Mouse (Mus musculus): ENCODE measurements around the gene Nnmt. TPM values are rescaled to one million over a fixed set of nuclear protein-coding genes. Genes with fewer than 3 reads are reported as not detected.
A peak's percentile ranks its signal among the peaks of the same experiment; 100 is the strongest.

The Nnmt gene
- polyA plus RNA-seq, 1 experiment from 2014 or later, result 2.8 TPM

- peak overlapping the region; percentile 29; the same call in 1 of the 2 replicates for H3K9ac ChIP-seq (replicated peaks; ENCODE audit: low read length)
- 83% methylated on average over 8 of the region's 8 CpGs for WGBS
- DNase-seq (ENCODE audit: low spot score) (no peak), ATAC-seq (replicated peaks; ENCODE audit: insufficient number of reproducible peaks, low FRiP score, low TSS enrichment, low read depth) (no peak)
- H3K36me3 ChIP-seq (replicated peaks; ENCODE audit: control insufficient read depth, insufficient read depth, low read depth, low read length), result no peaks in the 10 kb centered on the region
- H3K27ac ChIP-seq (replicated peaks; ENCODE audit: low read depth, low read length), result no peak overlapping the region
- no peak overlapping the region for H3K4me3 ChIP-seq (ENCODE audit: low read depth, low read length)
- H3K4me2 ChIP-seq (ENCODE audit: low read depth, low read length), result no peak overlapping the region
- H3K9me3 ChIP-seq (replicated peaks; ENCODE audit: control insufficient read depth, low read length), result no peaks in the 10 kb centered on the region
- no peaks in the 10 kb centered on the region for H3K27me3 ChIP-seq (ENCODE audit: control insufficient read depth, insufficient read depth, low read length)
- no peaks in the 10 kb centered on the region; the same call in 1 of the 2 replicates for H3K4me1 ChIP-seq (ENCODE audit: control insufficient read depth, insufficient read depth, low read length)
These were observed 13.2 kb upstream of the Nnmt start for GRCm38 (mm10) chr9:48618111-48618510.

DNA sequence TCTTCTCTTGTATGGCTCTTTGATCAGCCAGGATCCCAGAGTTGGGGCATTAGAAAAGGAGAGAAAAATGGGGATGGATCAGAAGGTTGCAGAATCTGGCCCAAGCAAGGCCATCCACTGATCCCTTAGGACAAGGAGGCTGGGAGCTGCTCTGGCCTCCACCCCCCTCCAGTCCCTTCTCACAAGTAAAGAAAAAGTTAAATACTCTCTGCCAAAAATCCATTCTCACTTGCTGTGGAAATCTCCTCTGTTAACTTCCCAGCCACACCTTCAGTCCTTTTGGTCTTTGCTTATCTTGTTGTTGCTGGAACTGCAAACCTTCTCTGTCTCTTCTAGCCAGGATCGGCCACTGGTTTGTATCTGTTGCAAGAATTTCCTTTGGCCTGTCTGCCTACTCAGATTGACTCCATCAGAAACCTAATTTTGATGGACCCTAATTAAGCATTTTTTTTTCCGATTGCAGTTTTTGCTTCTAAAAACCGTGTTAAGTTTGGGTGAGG lies 12.6 kb upstream of the Nnmt start:
- Histone ChIP-seq H3K4me1 (ENCODE audit: control insufficient read depth, insufficient read depth, low read length) (no peaks in the 10 kb centered on the region; the same call in 1 of the 2 replicates), H3K9me3 (replicated peaks; ENCODE audit: control insufficient read depth, low read length) (no peaks in the 10 kb centered on the region), H3K27me3 (ENCODE audit: control insufficient read depth, insufficient read depth, low read length) (no peaks in the 10 kb centered on the region), H3K36me3 (replicated peaks; ENCODE audit: control insufficient read depth, insufficient read depth, low read depth, low read length) (no peaks in the 10 kb centered on the region), H3K4me3 (ENCODE audit: low read depth, low read length) (no peak overlapping the region), H3K9ac (replicated peaks; ENCODE audit: low read length) (no peak overlapping the region), H3K4me2 (ENCODE audit: low read depth, low read length) (no peak overlapping the region), H3K27ac (replicated peaks; ENCODE audit: low read depth, low read length) (no peak overlapping the region)
- DNase-seq (ENCODE audit: low spot score) (no peak), ATAC-seq (replicated peaks; ENCODE audit: insufficient number of reproducible peaks, low FRiP score, low TSS enrichment, low read depth) (no peak)
- WGBS, result 85% methylated on average over 3 of the region's 3 CpGs

DNA sequence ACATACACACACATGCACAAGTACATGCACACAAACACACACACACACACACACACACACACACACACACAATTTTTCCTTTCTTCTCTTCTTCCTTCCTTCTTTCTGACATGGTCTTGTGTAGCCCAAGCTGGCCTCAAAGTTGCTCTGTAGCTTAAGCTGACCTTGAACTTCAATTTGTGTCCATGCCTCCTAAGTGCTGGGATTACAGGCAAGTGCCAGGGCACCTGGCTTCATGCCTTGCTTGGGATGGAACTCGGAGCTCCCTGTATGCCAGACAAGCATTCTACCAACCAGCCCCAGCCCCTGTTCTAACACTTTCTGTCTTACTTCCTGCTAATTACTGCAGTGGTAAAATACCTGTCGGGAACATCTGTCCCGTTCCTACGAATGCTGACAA lies 8.3 kb upstream of the Nnmt start:
- no peak overlapping the region for H3K4me3 ChIP-seq (ENCODE audit: low read depth, low read length)
- ATAC-seq (replicated peaks; ENCODE audit: insufficient number of reproducible peaks, low FRiP score, low TSS enrichment, low read depth), result no peak
- H3K4me1 ChIP-seq (ENCODE audit: control insufficient read depth, insufficient read depth, low read length), result no peaks in the 10 kb centered on the region
- no peaks in the 10 kb centered on the region for H3K27me3 ChIP-seq (ENCODE audit: control insufficient read depth, insufficient read depth, low read length)
- no peaks in the 10 kb centered on the region for H3K36me3 ChIP-seq (replicated peaks; ENCODE audit: control insufficient read depth, insufficient read depth, low read depth, low read length)
- no peaks in the 10 kb centered on the region for H3K9me3 ChIP-seq (replicated peaks; ENCODE audit: control insufficient read depth, low read length)
- 80% methylated on average over 4 of the region's 4 CpGs for WGBS
- no peak overlapping the region for H3K4me2 ChIP-seq (ENCODE audit: low read depth, low read length)
- H3K27ac ChIP-seq (replicated peaks; ENCODE audit: low read depth, low read length), result no peak overlapping the region
- no peak overlapping the region for H3K9ac ChIP-seq (replicated peaks; ENCODE audit: low read length)
- DNase-seq (ENCODE audit: low spot score), result no peak

DNA sequence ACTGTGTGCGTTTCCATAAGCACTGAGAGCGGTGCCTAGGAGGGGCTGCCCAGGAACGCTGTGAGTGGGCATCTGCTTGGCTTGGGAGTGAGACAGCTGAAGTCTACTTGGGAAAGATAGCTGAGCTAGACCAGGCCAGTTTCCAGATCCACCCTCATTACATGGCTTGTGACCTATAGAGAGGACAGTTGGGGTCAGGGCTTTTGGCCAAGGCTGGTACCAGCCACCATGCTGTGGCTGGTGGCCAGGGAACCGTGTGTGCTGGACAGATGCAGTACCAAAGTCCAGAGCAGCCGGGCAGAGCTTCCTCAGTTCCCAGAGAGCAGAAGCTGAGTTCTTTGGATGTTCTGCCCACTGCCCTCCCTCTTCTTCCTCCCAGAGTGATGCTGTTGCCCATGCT lies 7.6 kb upstream of the Nnmt start:
- no peak overlapping the region for H3K4me2 ChIP-seq (ENCODE audit: low read depth, low read length)
- H3K9ac ChIP-seq (replicated peaks; ENCODE audit: low read length), result no peak overlapping the region
- H3K27me3 ChIP-seq (ENCODE audit: control insufficient read depth, insufficient read depth, low read length), result no peaks in the 10 kb centered on the region
- 86% methylated on average over 5 of the region's 5 CpGs for WGBS
- DNase-seq (ENCODE audit: low spot score) (no peak), ATAC-seq (replicated peaks; ENCODE audit: insufficient number of reproducible peaks, low FRiP score, low TSS enrichment, low read depth) (no peak)
- H3K4me1 ChIP-seq (ENCODE audit: control insufficient read depth, insufficient read depth, low read length), result no peaks in the 10 kb centered on the region
- no peak overlapping the region for H3K4me3 ChIP-seq (ENCODE audit: low read depth, low read length)
- no peak overlapping the region for H3K27ac ChIP-seq (replicated peaks; ENCODE audit: low read depth, low read length)
- no peaks in the 10 kb centered on the region for H3K36me3 ChIP-seq (replicated peaks; ENCODE audit: control insufficient read depth, insufficient read depth, low read depth, low read length)
- H3K9me3 ChIP-seq (replicated peaks; ENCODE audit: control insufficient read depth, low read length), result no peaks in the 10 kb centered on the region

- H3K27ac ChIP-seq (replicated peaks; ENCODE audit: low read depth, low read length), result no peak overlapping the region
- no peak overlapping the region for H3K4me3 ChIP-seq (ENCODE audit: low read depth, low read length)
- H3K27me3 ChIP-seq (ENCODE audit: control insufficient read depth, insufficient read depth, low read length), result no peaks in the 10 kb centered on the region
- H3K9ac ChIP-seq (replicated peaks; ENCODE audit: low read length), result no peak overlapping the region
- H3K36me3 ChIP-seq (replicated peaks; ENCODE audit: control insufficient read depth, insufficient read depth, low read depth, low read length), result no peaks in the 10 kb centered on the region
- no peak overlapping the region for H3K4me2 ChIP-seq (ENCODE audit: low read depth, low read length)
- H3K4me1 ChIP-seq (ENCODE audit: control insufficient read depth, insufficient read depth, low read length), result no peaks in the 10 kb centered on the region
- 27% methylated on average over 1 of the region's 1 CpGs for WGBS
- H3K9me3 ChIP-seq (replicated peaks; ENCODE audit: control insufficient read depth, low read length), result no peaks in the 10 kb centered on the region
- DNase-seq (ENCODE audit: low spot score), result no peak
- ATAC-seq (replicated peaks; ENCODE audit: insufficient number of reproducible peaks, low FRiP score, low TSS enrichment, low read depth), result no peak
These were observed 6.1 kb upstream of the Nnmt start for GRCm38 (mm10) chr9:48611032-48611431.

- Histone ChIP-seq H3K9ac (replicated peaks; ENCODE audit: low read length) (no peak overlapping the region), H3K4me2 (ENCODE audit: low read depth, low read length) (no peak overlapping the region), H3K4me3 (ENCODE audit: low read depth, low read length) (no peak overlapping the region), H3K27ac (replicated peaks; ENCODE audit: low read depth, low read length) (no peak overlapping the region), H3K4me1 (ENCODE audit: control insufficient read depth, insufficient read depth, low read length) (no peaks in the 10 kb centered on the region), H3K27me3 (ENCODE audit: control insufficient read depth, insufficient read depth, low read length) (no peaks in the 10 kb centered on the region), H3K9me3 (replicated peaks; ENCODE audit: control insufficient read depth, low read length) (no peaks in the 10 kb centered on the region), H3K36me3 (replicated peaks; ENCODE audit: control insufficient read depth, insufficient read depth, low read depth, low read length) (no peaks in the 10 kb centered on the region)
- ATAC-seq (replicated peaks; ENCODE audit: insufficient number of reproducible peaks, low FRiP score, low TSS enrichment, low read depth), result no peak
- WGBS, result 75% methylated on average over 4 of the region's 4 CpGs
- DNase-seq (ENCODE audit: low spot score), result no peak
These were observed 4.8 kb upstream of the Nnmt start for GRCm38 (mm10) chr9:48609734-48610133.

DNA sequence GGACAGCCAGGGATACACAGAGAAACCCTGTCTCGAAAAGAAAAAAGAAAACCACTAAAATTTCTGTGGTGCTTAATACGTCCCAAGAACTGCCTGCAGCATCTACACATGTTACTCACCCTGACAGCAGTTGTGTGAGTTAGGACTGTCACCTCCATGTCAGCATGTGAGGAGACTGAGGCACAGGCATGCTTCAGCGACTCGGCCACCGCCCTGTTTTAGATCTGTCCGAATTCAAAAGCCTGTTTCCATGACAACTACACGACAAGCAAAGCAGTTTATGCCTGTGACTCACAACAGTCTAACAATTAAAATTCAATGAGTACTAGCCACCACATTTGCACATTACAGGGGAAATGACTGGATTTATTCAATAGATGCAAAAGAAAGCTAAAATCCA lies 2.5 kb upstream of the Nnmt start:
- H3K27me3 ChIP-seq (ENCODE audit: control insufficient read depth, insufficient read depth, low read length), result no peaks in the 10 kb centered on the region
- no peak overlapping the region for H3K4me2 ChIP-seq (ENCODE audit: low read depth, low read length)
- H3K4me1 ChIP-seq (ENCODE audit: control insufficient read depth, insufficient read depth, low read length), result no peaks in the 10 kb centered on the region
- DNase-seq (ENCODE audit: low spot score), result no peak
- H3K9me3 ChIP-seq (replicated peaks; ENCODE audit: control insufficient read depth, low read length), result no peaks in the 10 kb centered on the region
- ATAC-seq (replicated peaks; ENCODE audit: insufficient number of reproducible peaks, low FRiP score, low TSS enrichment, low read depth), result no peak
- no peak overlapping the region for H3K9ac ChIP-seq (replicated peaks; ENCODE audit: low read length)
- no peak overlapping the region for H3K27ac ChIP-seq (replicated peaks; ENCODE audit: low read depth, low read length)
- 71% methylated on average over 7 of the region's 7 CpGs for WGBS
- H3K4me3 ChIP-seq (ENCODE audit: low read depth, low read length), result no peak overlapping the region
- no peaks in the 10 kb centered on the region for H3K36me3 ChIP-seq (replicated peaks; ENCODE audit: control insufficient read depth, insufficient read depth, low read depth, low read length)

DNA sequence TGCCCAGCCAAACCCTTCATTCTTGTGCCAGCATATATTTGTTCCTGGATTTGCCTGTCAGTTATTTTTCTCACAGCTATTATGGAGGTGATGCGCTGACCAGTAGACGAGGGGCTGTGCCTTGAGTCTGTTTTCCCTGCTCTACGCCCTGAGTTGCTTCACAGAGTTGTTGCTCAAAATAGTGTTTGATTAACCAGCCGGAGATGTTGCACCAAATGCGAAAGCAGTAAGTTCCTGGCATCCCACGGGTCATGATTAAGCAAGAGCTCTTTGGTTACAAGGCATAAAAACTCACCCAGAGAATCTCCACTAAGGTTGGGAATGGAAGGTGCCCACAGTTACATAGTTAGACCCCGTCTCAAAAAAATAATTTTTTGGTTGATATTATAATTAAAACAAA lies 1.2 kb upstream of the Nnmt start:
- Histone ChIP-seq H3K9ac (replicated peaks; ENCODE audit: low read length) (no peak overlapping the region), H3K4me2 (ENCODE audit: low read depth, low read length) (no peak overlapping the region), H3K9me3 (replicated peaks; ENCODE audit: control insufficient read depth, low read length) (no peaks in the 10 kb centered on the region), H3K4me1 (ENCODE audit: control insufficient read depth, insufficient read depth, low read length) (no peaks in the 10 kb centered on the region), H3K27me3 (ENCODE audit: control insufficient read depth, insufficient read depth, low read length) (no peaks in the 10 kb centered on the region), H3K4me3 (ENCODE audit: low read depth, low read length) (no peak overlapping the region), H3K27ac (replicated peaks; ENCODE audit: low read depth, low read length) (no peak overlapping the region), H3K36me3 (replicated peaks; ENCODE audit: control insufficient read depth, insufficient read depth, low read depth, low read length) (no peaks in the 10 kb centered on the region)
- ATAC-seq (replicated peaks; ENCODE audit: insufficient number of reproducible peaks, low FRiP score, low TSS enrichment, low read depth), result no peak
- DNase-seq (ENCODE audit: low spot score), result no peak
- WGBS, result 91% methylated on average over 7 of the region's 7 CpGs
